Mouse (Mus musculus) CH12.LX (cell line): ENCODE results near the gene Lmf1.

Experiments used
- CTCF ChIP-seq, 2 experiments: IDR thresholded peaks in 1 of 2; conservative IDR thresholded peaks in 1 of 2; 2 replicates each; pipeline ENCODE4 v1.5.1; 2011 to 2012; ENCODE audit warnings: low read depth in 2 of 2, low read length in 2 of 2, improper control_type of control experiment in 1 of 2, inconsistent platforms in 1 of 2, mild to moderate bottlenecking in 1 of 2, moderate library complexity in 1 of 2
- JUN ChIP-seq: IDR thresholded peaks from 2 replicates; pipeline ENCODE4 v1.6.1; 2011; ENCODE audit warnings: low read depth, mild to moderate bottlenecking, low read length, improper control_type of control experiment, moderate library complexity; ENCODE audit not compliant: insufficient read depth
- MAX ChIP-seq: IDR thresholded peaks from 2 replicates; pipeline ENCODE4 v1.6.1; 2011; ENCODE audit warnings: low read length, improper control_type of control experiment
- POLR2AphosphoS2 ChIP-seq: IDR thresholded peaks from 2 replicates; pipeline ENCODE4 v1.6.1; 2011; ENCODE audit warnings: low read depth, low read length, improper control_type of control experiment

DNA sequence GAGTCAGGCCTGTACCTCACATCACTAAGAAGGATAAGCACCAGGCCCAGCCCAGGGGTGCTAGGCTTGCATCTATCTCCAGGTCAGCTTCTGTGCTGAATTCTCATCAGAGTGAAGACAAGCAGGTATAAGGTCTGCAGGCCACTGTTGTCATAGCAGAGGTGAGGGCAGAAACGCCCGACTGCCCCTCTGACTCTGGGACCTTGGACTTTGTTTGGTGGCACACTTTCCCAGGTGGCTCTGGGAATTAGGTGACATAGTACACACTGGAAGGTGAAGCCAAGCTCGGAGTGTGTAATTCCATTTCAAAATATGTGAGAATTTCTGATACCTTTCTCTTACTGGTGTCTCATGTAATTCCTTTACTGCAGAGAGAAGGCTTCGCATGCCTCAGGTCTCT lies 59.6 kb downstream of the Lmf1 start:
- TF ChIP-seq POLR2AphosphoS2 (no peak), MAX (no peak), CTCF (conservative IDR thresholded peaks at IDR 0.05 in 1 of 2, IDR thresholded peaks at IDR 0.05 in 1 of 2; ENCODE audit: low read depth in 2 of 2, low read length in 2 of 2) (no peak), JUN (no peak)
